Mouse (Mus musculus): ENCODE results near the gene Ifitm7.
"Not testable (repeated sequence)": the region's sequence is repeated elsewhere in the genome, so short reads cannot be mapped to it uniquely, and the experiment has no call there.

The Ifitm7 gene

GRCm38 (mm10) chr16:13977026-13977425, 9.7 kb downstream of the Ifitm7 start:
- DNase-seq (ENCODE audit: low read depth, low spot score), result not testable (repeated sequence)

GRCm38 (mm10) chr16:13976358-13976896, 10.3 kb downstream of the Ifitm7 start:
- DNase-seq (ENCODE audit: low read depth, low spot score), result not testable (repeated sequence)

GRCm38 (mm10) chr16:13972051-13972450, 14.6 kb downstream of the Ifitm7 start:
- DNase-seq (ENCODE audit: low read depth, low spot score), result no peak

GRCm38 (mm10) chr16:13969096-13969495, 17.6 kb downstream of the Ifitm7 start:
- DNase-seq (ENCODE audit: low read depth, low spot score), result no peak

GRCm38 (mm10) chr16:13962053-13962452, 24.6 kb downstream of the Ifitm7 start:
- DNase-seq (ENCODE audit: low read depth, low spot score), result no peak

- no peak for DNase-seq (ENCODE audit: low read depth, low spot score)
Observed at GRCm38 (mm10) chr16:13951245-13951644, 35.4 kb downstream of the Ifitm7 start.

GRCm38 (mm10) chr16:13946306-13946705, 40.4 kb downstream of the Ifitm7 start:
- no peak for DNase-seq (ENCODE audit: low read depth, low spot score)

GRCm38 (mm10) chr16:13945153-13945552, 41.5 kb downstream of the Ifitm7 start:
- no peak for DNase-seq (ENCODE audit: low read depth, low spot score)

GRCm38 (mm10) chr16:13944752-13945151, 41.9 kb downstream of the Ifitm7 start:
- no peak for DNase-seq (ENCODE audit: low read depth, low spot score)

- DNase-seq (ENCODE audit: low read depth, low spot score), result no peak
Observed at GRCm38 (mm10) chr16:13944178-13944577, 42.5 kb downstream of the Ifitm7 start.

- DNase-seq (ENCODE audit: low read depth, low spot score), result no peak
Observed at GRCm38 (mm10) chr16:13940847-13941395, 45.8 kb downstream of the Ifitm7 start.

GRCm38 (mm10) chr16:13940139-13940846, 46.4 kb downstream of the Ifitm7 start:
- no peak for DNase-seq (ENCODE audit: low read depth, low spot score)

Data from c-Kit-negative CD71-positive TER-119-positive erythroid progenitor cells, embryonic 14.5 days (primary cell).